Mouse (Mus musculus): ENCODE measurements around the gene Ccdc6. TPM values are rescaled to one million over a fixed set of nuclear protein-coding genes. Genes with fewer than 3 reads are reported as not detected.

Ccdc6 gene
- polyA plus RNA-seq, 1 experiment from 2014 or later, result 18.3 TPM

GRCm38 (mm10) chr10:70108016-70108415, 11.1 kb downstream of the Ccdc6 start:
- no peaks in the 10 kb centered on the region for H3K27me3 ChIP-seq (ENCODE audit: insufficient read depth, low read length)
- no peak overlapping the region for H3K4me3 ChIP-seq (ENCODE audit: low read length)
- H3K9me3 ChIP-seq (ENCODE audit: low read length), result no peaks in the 10 kb centered on the region
- H3K36me3 ChIP-seq (ENCODE audit: insufficient read depth, low read length), result peaks cover 9% of the 10 kb centered on the region; the same call in 1 of the 2 replicates
- no peak overlapping the region for H3K4me2 ChIP-seq (replicated peaks; ENCODE audit: low read depth, low read length)
- ATAC-seq (ENCODE audit: low FRiP score, low TSS enrichment), result no peak
- WGBS, result 72% methylated on average over 10 of the region's 13 CpGs
- no peak overlapping the region for H3K27ac ChIP-seq (ENCODE audit: low read length)
- H3K9ac ChIP-seq (replicated peaks; ENCODE audit: low read length), result no peak overlapping the region
- peaks cover 31% of the 10 kb centered on the region for H3K4me1 ChIP-seq (ENCODE audit: insufficient read depth, low read length)

- peaks cover 6% of the 10 kb centered on the region; the same call in 1 of the 2 replicates for H3K36me3 ChIP-seq (ENCODE audit: insufficient read depth, low read length)
- H3K27ac ChIP-seq (ENCODE audit: low read length), result no peak overlapping the region
- H3K9me3 ChIP-seq (ENCODE audit: low read length), result no peaks in the 10 kb centered on the region
- peak; percentile 88; the same call in 1 of the 2 replicates for ATAC-seq (ENCODE audit: low FRiP score, low TSS enrichment)
- no peaks in the 10 kb centered on the region for H3K27me3 ChIP-seq (ENCODE audit: insufficient read depth, low read length)
- no peak overlapping the region for H3K9ac ChIP-seq (replicated peaks; ENCODE audit: low read length)
- H3K4me3 ChIP-seq (ENCODE audit: low read length), result no peak overlapping the region
- H3K4me1 ChIP-seq (ENCODE audit: insufficient read depth, low read length), result peaks cover 26% of the 10 kb centered on the region
- 53% methylated on average over 5 of the region's 5 CpGs for WGBS
- H3K4me2 ChIP-seq (replicated peaks; ENCODE audit: low read depth, low read length), result no peak overlapping the region
Measured at GRCm38 (mm10) chr10:70109974-70110373, 13.1 kb downstream of the Ccdc6 start.

DNA sequence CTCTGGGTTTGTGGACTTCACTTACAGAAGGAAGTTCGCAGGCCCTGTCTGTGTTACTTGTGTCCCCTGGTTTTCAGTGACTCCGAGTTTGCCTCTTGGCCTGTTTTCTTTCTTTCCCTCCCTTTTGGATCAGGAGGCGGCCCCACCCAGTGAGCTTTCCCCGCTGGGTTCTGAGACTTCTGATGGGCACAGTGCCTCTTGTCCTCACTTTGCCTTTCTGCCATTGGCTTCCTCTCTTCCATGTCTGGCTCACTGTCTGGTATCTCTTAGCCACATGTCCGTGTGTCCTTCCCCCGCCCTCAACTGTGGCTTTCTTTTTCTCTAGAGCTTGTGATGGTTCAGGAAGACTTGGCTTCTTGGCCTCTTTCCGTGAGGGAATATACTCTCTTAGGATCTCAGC, 13.9 kb downstream of the Ccdc6 start:
- Histone ChIP-seq H3K4me1 (ENCODE audit: insufficient read depth, low read length) (peaks cover 26% of the 10 kb centered on the region), H3K4me3 (ENCODE audit: low read length) (no peak overlapping the region), H3K27me3 (ENCODE audit: insufficient read depth, low read length) (no peaks in the 10 kb centered on the region), H3K36me3 (ENCODE audit: insufficient read depth, low read length) (peaks cover 6% of the 10 kb centered on the region; the same call in 1 of the 2 replicates), H3K27ac (ENCODE audit: low read length) (no peak overlapping the region), H3K4me2 (replicated peaks; ENCODE audit: low read depth, low read length) (no peak overlapping the region), H3K9me3 (ENCODE audit: low read length) (no peaks in the 10 kb centered on the region), H3K9ac (replicated peaks; ENCODE audit: low read length) (no peak overlapping the region)
- 89% methylated on average over 7 of the region's 7 CpGs for WGBS
- ATAC-seq (ENCODE audit: low FRiP score, low TSS enrichment), result no peak

- Histone ChIP-seq H3K4me3 (ENCODE audit: low read length) (no peak overlapping the region), H3K27ac (ENCODE audit: low read length) (no peak overlapping the region), H3K4me2 (replicated peaks; ENCODE audit: low read depth, low read length) (no peak overlapping the region), H3K36me3 (ENCODE audit: insufficient read depth, low read length) (peaks cover 4% of the 10 kb centered on the region; the same call in 1 of the 2 replicates), H3K9me3 (ENCODE audit: low read length) (no peaks in the 10 kb centered on the region), H3K27me3 (ENCODE audit: insufficient read depth, low read length) (no peaks in the 10 kb centered on the region), H3K9ac (replicated peaks; ENCODE audit: low read length) (no peak overlapping the region), H3K4me1 (ENCODE audit: insufficient read depth, low read length) (peaks cover 26% of the 10 kb centered on the region)
- ATAC-seq (ENCODE audit: low FRiP score, low TSS enrichment), result no peak
- WGBS, result 88% methylated on average over 6 of the region's 6 CpGs
Measured at GRCm38 (mm10) chr10:70111643-70112042, 14.7 kb downstream of the Ccdc6 start.

- no peak overlapping the region for H3K27ac ChIP-seq (ENCODE audit: low read length)
- WGBS, result 90% methylated on average over 8 of the region's 8 CpGs
- peaks cover 4% of the 10 kb centered on the region; the same call in 1 of the 2 replicates for H3K36me3 ChIP-seq (ENCODE audit: insufficient read depth, low read length)
- H3K4me1 ChIP-seq (ENCODE audit: insufficient read depth, low read length), result peaks cover 24% of the 10 kb centered on the region
- H3K4me2 ChIP-seq (replicated peaks; ENCODE audit: low read depth, low read length), result no peak overlapping the region
- ATAC-seq (ENCODE audit: low FRiP score, low TSS enrichment), result no peak
- no peak overlapping the region for H3K4me3 ChIP-seq (ENCODE audit: low read length)
- H3K9me3 ChIP-seq (ENCODE audit: low read length), result no peaks in the 10 kb centered on the region
- H3K27me3 ChIP-seq (ENCODE audit: insufficient read depth, low read length), result no peaks in the 10 kb centered on the region
- H3K9ac ChIP-seq (replicated peaks; ENCODE audit: low read length), result no peak overlapping the region
Measured at GRCm38 (mm10) chr10:70114048-70114635, 17.2 kb downstream of the Ccdc6 start.

DNA sequence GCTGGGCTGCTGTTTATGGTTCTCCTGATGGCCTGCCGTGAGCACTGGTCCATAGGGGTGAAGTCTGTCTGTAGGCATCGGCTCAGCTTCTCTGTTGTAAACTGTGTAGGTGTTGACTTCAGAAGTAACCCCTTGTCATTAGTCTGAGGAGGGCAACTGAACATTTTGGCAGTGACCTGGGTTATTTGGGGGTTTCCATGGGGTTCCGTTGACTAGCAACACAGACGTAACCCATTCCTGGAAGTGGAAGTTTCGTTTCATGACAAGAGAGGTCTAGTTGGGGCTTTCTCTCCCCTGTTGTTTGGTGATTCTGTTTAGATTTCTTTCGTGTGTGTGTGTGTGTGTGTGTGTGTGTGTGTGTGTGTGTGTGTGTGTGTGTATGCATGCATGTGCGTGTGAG, 19.5 kb downstream of the Ccdc6 start:
- no peak for ATAC-seq (ENCODE audit: low FRiP score, low TSS enrichment)
- Histone ChIP-seq H3K9me3 (ENCODE audit: low read length) (no peaks in the 10 kb centered on the region), H3K27me3 (ENCODE audit: insufficient read depth, low read length) (no peaks in the 10 kb centered on the region), H3K27ac (ENCODE audit: low read length) (no peak overlapping the region), H3K4me2 (replicated peaks; ENCODE audit: low read depth, low read length) (no peak overlapping the region), H3K9ac (replicated peaks; ENCODE audit: low read length) (no peak overlapping the region), H3K4me1 (ENCODE audit: insufficient read depth, low read length) (peaks cover 32% of the 10 kb centered on the region), H3K4me3 (ENCODE audit: low read length) (no peak overlapping the region), H3K36me3 (ENCODE audit: insufficient read depth, low read length) (peaks cover 4% of the 10 kb centered on the region; the same call in 1 of the 2 replicates)
- 87% methylated on average over 7 of the region's 7 CpGs for WGBS

DNA sequence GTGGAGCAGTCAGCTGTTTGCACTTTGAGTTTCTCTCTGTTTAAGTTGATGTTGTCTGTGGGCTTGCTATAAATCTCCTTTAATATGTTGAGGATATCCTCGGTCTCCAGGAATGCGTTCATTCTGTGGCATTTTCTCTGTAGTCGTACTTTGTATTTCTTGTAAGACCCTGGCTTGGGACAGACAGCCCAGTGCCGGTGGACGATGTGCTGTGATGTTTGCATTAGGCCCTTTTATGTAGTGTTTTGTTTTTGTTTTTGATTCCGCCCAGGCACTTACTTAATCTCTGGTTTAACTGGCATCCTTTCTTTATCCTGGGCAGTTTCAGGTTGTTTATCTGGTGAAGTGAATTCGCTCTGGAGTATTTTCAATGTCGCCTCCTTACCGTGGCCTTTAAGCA, 22.5 kb downstream of the Ccdc6 start:
- no peak overlapping the region for H3K4me3 ChIP-seq (ENCODE audit: low read length)
- H3K27me3 ChIP-seq (ENCODE audit: insufficient read depth, low read length), result no peaks in the 10 kb centered on the region
- H3K36me3 ChIP-seq (ENCODE audit: insufficient read depth, low read length), result no peaks in the 10 kb centered on the region; the same call in 1 of the 2 replicates
- H3K4me2 ChIP-seq (replicated peaks; ENCODE audit: low read depth, low read length), result peak overlapping the region; percentile 1; the same call in 1 of the 2 replicates
- ATAC-seq (ENCODE audit: low FRiP score, low TSS enrichment), result no peak
- H3K4me1 ChIP-seq (ENCODE audit: insufficient read depth, low read length), result peaks cover 42% of the 10 kb centered on the region
- H3K9ac ChIP-seq (replicated peaks; ENCODE audit: low read length), result no peak overlapping the region
- 15% methylated on average over 9 of the region's 9 CpGs for WGBS
- no peaks in the 10 kb centered on the region for H3K9me3 ChIP-seq (ENCODE audit: low read length)
- H3K27ac ChIP-seq (ENCODE audit: low read length), result no peak overlapping the region

GRCm38 (mm10) chr10:70119851-70120370, 23.0 kb downstream of the Ccdc6 start:
- WGBS, result 43% methylated on average over 9 of the region's 9 CpGs

GRCm38 (mm10) chr10:70120671-70121405, 23.9 kb downstream of the Ccdc6 start:
- H3K4me2 ChIP-seq (replicated peaks; ENCODE audit: low read depth, low read length), result 0 out of 2 replicates have a peak overlapping the region, but pooled peaks have one; percentile 17
- H3K27ac ChIP-seq (ENCODE audit: low read length), result peak overlapping the region; percentile 73
- no peaks in the 10 kb centered on the region for H3K27me3 ChIP-seq (ENCODE audit: insufficient read depth, low read length)
- H3K4me1 ChIP-seq (ENCODE audit: insufficient read depth, low read length), result peaks cover 54% of the 10 kb centered on the region
- no peaks in the 10 kb centered on the region for H3K9me3 ChIP-seq (ENCODE audit: low read length)
- peak; percentile 77 for ATAC-seq (ENCODE audit: low FRiP score, low TSS enrichment)
- H3K36me3 ChIP-seq (ENCODE audit: insufficient read depth, low read length), result no peaks in the 10 kb centered on the region; the same call in 1 of the 2 replicates
- 34% methylated on average over 17 of the region's 17 CpGs for WGBS
- 0 out of 2 replicates have a peak overlapping the region, but pooled peaks have one; percentile 17 for H3K9ac ChIP-seq (replicated peaks; ENCODE audit: low read length)
- no peak overlapping the region for H3K4me3 ChIP-seq (ENCODE audit: low read length)

More at GRCm38 (mm10) chr10:70119851-70120370, 23.0 kb downstream of the Ccdc6 start:
- Histone ChIP-seq H3K27me3 (ENCODE audit: insufficient read depth, low read length) (no peaks in the 10 kb centered on the region), H3K4me3 (ENCODE audit: low read length) (no peak overlapping the region), H3K9me3 (ENCODE audit: low read length) (no peaks in the 10 kb centered on the region), H3K36me3 (ENCODE audit: insufficient read depth, low read length) (no peaks in the 10 kb centered on the region; the same call in 1 of the 2 replicates), H3K4me1 (ENCODE audit: insufficient read depth, low read length) (peaks cover 46% of the 10 kb centered on the region), H3K9ac (replicated peaks; ENCODE audit: low read length) (no peak overlapping the region), H3K4me2 (replicated peaks; ENCODE audit: low read depth, low read length) (0 out of 2 replicates have a peak overlapping the region, but pooled peaks have one; percentile 1), H3K27ac (ENCODE audit: low read length) (peak overlapping the region; percentile 73)
- 0 out of 2 replicates have a peak, but pooled peaks have one; percentile 24 for ATAC-seq (ENCODE audit: low FRiP score, low TSS enrichment)

DNA sequence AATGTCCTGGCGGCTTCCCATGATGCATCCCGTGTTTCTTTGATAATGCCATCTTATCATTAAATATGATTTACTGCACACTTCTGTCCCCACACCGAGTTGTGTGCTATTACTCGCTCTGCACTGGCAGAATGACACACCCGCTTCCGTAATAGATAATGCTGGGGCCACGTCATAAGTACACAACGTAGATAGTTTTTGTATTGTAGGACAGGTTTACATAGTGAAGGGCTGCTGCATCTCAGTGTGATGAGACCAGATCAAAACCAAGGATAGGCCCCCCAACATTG, 24.4 kb downstream of the Ccdc6 start:
- WGBS, result 70% methylated on average over 8 of the region's 8 CpGs
- H3K36me3 ChIP-seq (ENCODE audit: insufficient read depth, low read length), result no peaks in the 10 kb centered on the region; the same call in 1 of the 2 replicates
- H3K4me2 ChIP-seq (replicated peaks; ENCODE audit: low read depth, low read length), result no peak overlapping the region
- no peak overlapping the region for H3K4me3 ChIP-seq (ENCODE audit: low read length)
- no peak overlapping the region for H3K9ac ChIP-seq (replicated peaks; ENCODE audit: low read length)
- no peak for ATAC-seq (ENCODE audit: low FRiP score, low TSS enrichment)
- H3K27ac ChIP-seq (ENCODE audit: low read length), result no peak overlapping the region
- no peaks in the 10 kb centered on the region for H3K27me3 ChIP-seq (ENCODE audit: insufficient read depth, low read length)
- peaks cover 60% of the 10 kb centered on the region for H3K4me1 ChIP-seq (ENCODE audit: insufficient read depth, low read length)
- no peaks in the 10 kb centered on the region for H3K9me3 ChIP-seq (ENCODE audit: low read length)
